Mouse (Mus musculus) heart, postnatal 0 days (tissue): Measurements from ENCODE around the gene Pgghg. TPM values are rescaled to one million over a fixed set of nuclear protein-coding genes. Genes with fewer than 3 reads are reported as not detected.
A peak's percentile ranks its signal among the peaks of the same experiment; 100 is the strongest.

Experiments
- ATAC-seq: fragments of 200-750 bp; cut with Nextera tagmentation; 2 replicates; pipeline ENCODE4 v1.8.0; 2017; ENCODE audit warnings: low read depth, moderate number of reproducible peaks, moderate library complexity; ENCODE audit not compliant: insufficient read depth
- DNase-seq: peaks from one replicate; pipeline ENCODE4 v3.0.0-alpha.2; 2016; ENCODE audit warnings: low spot score
- H3K27ac ChIP-seq: fragments of 300-500 bp; sonication (generic); 2 replicates; pipeline ENCODE4 v1.5.1; 2014; ENCODE audit warnings: low read depth, mild to moderate bottlenecking
- H3K27me3 ChIP-seq: fragments of 300-500 bp; sonication (generic); 2 replicates; pipeline ENCODE4 v1.6.1; 2014; ENCODE audit warnings: low read length, mixed read lengths; ENCODE audit not compliant: control insufficient read depth, insufficient read depth
- H3K36me3 ChIP-seq: fragments of 300-500 bp; sonication (generic); replicated peaks from 2 replicates; pipeline ENCODE4 v1.6.1; 2014; ENCODE audit warnings: low read length, mixed read lengths; ENCODE audit not compliant: control insufficient read depth, insufficient read depth
- H3K4me1 ChIP-seq: fragments of 300-500 bp; sonication (generic); 2 replicates; pipeline ENCODE4 v1.6.1; 2014; ENCODE audit warnings: antibody characterized with exemption; ENCODE audit not compliant: control insufficient read depth, insufficient read depth
- H3K4me2 ChIP-seq: fragments of 300-500 bp; sonication (generic); 2 replicates; pipeline ENCODE4 v1.6.1; 2014; ENCODE audit warnings: low read depth, mild to moderate bottlenecking, low read length, moderate library complexity
- H3K4me3 ChIP-seq: fragments of 300-500 bp; sonication (generic); 2 replicates; pipeline ENCODE4 v1.5.1; 2014; ENCODE audit warnings: low read depth, low read length
- H3K9ac ChIP-seq: fragments of 300-500 bp; sonication (generic); replicated peaks from 2 replicates; pipeline ENCODE4 v1.6.1; 2014; ENCODE audit warnings: low read depth, low read length, mixed read lengths
- H3K9me3 ChIP-seq: fragments of 300-500 bp; sonication (generic); replicated peaks from 2 replicates; pipeline ENCODE4 v1.6.1; 2016; ENCODE audit warnings: low read length; ENCODE audit not compliant: control insufficient read depth
- CTCF ChIP-seq: IDR thresholded peaks from 2 replicates; pipeline ENCODE4 v1.5.1; 2016; ENCODE audit warnings: antibody characterized with exemption, control low read depth, low read depth
- EP300 ChIP-seq: IDR thresholded peaks from 2 replicates; pipeline ENCODE4 v1.6.1; 2016; ENCODE audit warnings: antibody characterized with exemption, low read depth
- WGBS: fragments of 180-500 bp; shearing (Covaris S2); extraction: QIAGEN DNeasy Blood & Tissue Kit; methylation state at CpG from one replicate; pipeline ENCODE4 v1.1.7; 2014; 5-methylcytosine and 5-hydroxymethylcytosine counted together
- polyA plus RNA-seq: library from polyadenylated mRNA; unstranded; fragments of >200 nt; fragmentation: Nextera tagmentation; extraction: Ambion mirVana; gene quantifications from 2 replicates; pipeline ENCODE4 v1.2.1, GENCODE M21; 2015
- total RNA-seq: library from RNA; depleted of rRNA; stranded (reverse); fragments of >200 nt; gene quantifications from 2 replicates; pipeline ENCODE4 v1.2.3, GENCODE M21; 2014; ENCODE audit warnings: low replicate concordance

The Pgghg gene
- total and polyA plus RNA-seq, 2 experiments from 2014 or later: 5.9 to 16.3 TPM

DNA sequence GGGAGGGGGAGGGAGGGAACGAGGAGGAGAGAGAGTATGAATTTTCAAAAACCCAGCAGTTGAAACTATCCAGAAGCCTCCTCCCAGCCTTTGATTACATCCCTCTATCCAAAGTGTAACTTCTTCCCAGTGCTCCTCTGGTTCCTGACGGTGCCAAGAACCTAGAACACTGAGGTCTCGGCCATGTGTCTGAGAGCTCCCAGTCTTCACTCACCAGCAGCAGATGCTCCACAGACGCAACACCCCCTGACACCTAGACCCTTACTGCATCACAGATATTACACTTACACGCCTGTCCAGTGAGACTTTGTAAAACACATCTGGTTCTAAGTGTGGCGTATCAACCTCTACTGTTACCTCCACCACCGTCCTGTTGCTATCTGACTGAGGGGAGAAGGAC is 11.2 kb downstream of the Pgghg start:
- no peak overlapping the region for H3K9ac ChIP-seq
- H3K4me1 ChIP-seq: peaks cover 41% of the 10 kb centered on the region
- no peaks in the 10 kb centered on the region for H3K27me3 ChIP-seq
- H3K9me3 ChIP-seq: no peaks in the 10 kb centered on the region
- TF ChIP-seq EP300 (no peak), CTCF (no peak)
- peaks cover 17% of the 10 kb centered on the region; the same call in 1 of the 2 replicates for H3K36me3 ChIP-seq
- WGBS: 66% methylated on average over 7 of the region's 7 CpGs
- ATAC-seq (no peak), DNase-seq (no peak)
- no peak overlapping the region for H3K4me3 ChIP-seq
- no peak overlapping the region for H3K4me2 ChIP-seq
- H3K27ac ChIP-seq: no peak overlapping the region

DNA sequence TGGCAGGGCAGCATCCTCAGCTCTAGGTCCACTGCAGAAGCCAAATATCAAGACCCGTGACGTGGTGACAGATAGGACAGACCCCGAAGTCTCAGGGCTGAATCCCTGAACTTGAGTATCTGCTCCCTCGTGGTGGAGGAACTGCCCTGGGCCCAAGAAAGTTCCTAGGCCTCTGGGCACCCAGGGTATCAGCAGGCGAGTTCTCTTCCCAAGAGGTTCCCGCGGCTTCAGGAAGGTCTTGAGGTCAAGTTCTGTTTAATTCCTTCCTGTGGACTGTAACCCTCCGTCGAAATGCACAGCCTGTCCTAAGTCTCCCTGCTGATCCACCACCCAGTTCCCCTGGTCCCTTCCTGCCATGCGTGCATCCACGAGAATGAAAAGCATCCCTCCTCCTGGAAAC is 11.9 kb downstream of the Pgghg start:
- DNase-seq: no peak
- Histone ChIP-seq H3K9ac (no peak overlapping the region), H3K36me3 (peaks cover 17% of the 10 kb centered on the region; the same call in 1 of the 2 replicates), H3K4me3 (peak overlapping the region; percentile 59; the same call in 1 of the 2 replicates), H3K27me3 (no peaks in the 10 kb centered on the region), H3K4me2 (peak overlapping the region; percentile 74), H3K4me1 (peaks cover 35% of the 10 kb centered on the region), H3K9me3 (no peaks in the 10 kb centered on the region), H3K27ac (no peak overlapping the region)
- ATAC-seq: no peak
- TF ChIP-seq EP300: no peak
- TF ChIP-seq CTCF: no peak
- WGBS: 75% methylated on average over 11 of the region's 11 CpGs

DNA sequence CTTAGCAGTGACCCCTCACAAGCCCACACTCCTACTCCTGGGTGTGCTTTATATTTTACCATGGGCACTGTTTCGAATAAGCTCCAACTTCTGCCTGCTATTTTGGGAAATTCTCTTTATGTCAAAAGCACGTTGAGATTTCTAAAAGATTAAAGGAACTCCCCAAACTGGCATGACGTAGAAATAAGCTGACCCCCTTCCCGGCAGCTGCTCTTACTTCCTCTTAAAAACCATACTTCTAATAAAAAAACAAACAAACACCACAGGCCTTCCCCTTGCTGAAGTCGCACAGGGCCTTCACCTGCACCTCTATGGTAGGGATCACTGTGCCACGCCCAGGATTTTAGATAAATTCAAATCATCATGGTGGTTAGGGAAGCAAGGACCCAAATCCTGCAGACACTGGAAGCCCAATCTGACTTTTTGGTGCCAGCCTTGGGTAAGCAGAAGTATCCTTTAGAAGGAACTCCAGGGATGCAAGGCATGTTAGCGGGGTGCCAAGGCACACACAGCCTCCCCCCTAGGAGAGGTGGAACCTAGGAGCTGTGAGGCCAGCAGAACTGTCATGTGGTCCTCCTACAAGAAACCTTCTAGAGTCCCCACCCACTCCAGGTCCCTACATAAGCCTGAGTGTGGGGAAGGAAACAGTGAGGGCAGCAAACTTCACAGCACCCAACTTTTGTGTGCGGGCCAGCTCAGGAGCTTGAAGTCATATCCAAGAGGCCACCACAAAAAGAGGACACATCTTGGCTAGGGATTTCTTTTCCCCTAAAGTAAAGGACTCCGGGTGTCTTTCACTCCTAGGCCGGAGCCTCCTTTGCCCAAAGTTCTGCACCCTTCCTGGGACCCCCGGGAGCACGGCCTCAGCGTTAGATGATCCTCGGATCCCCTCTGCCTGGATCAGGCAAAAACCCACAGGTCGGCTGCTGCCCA is 12.9 kb downstream of the Pgghg start:
- TF ChIP-seq CTCF: no peak
- no peak for TF ChIP-seq EP300
- peaks cover 28% of the 10 kb centered on the region for H3K4me1 ChIP-seq
- WGBS: 51% methylated on average over 15 of the region's 15 CpGs
- H3K4me2 ChIP-seq: peak overlapping the region; percentile 74
- peaks cover 10% of the 10 kb centered on the region; the same call in 1 of the 2 replicates for H3K36me3 ChIP-seq
- peak overlapping the region; percentile 91 for H3K27ac ChIP-seq
- DNase-seq (no peak), ATAC-seq (no peak)
- no peaks in the 10 kb centered on the region for H3K27me3 ChIP-seq
- no peaks in the 10 kb centered on the region for H3K9me3 ChIP-seq
- peak overlapping the region; percentile 59 for H3K4me3 ChIP-seq
- peak overlapping the region; percentile 67 for H3K9ac ChIP-seq

DNA sequence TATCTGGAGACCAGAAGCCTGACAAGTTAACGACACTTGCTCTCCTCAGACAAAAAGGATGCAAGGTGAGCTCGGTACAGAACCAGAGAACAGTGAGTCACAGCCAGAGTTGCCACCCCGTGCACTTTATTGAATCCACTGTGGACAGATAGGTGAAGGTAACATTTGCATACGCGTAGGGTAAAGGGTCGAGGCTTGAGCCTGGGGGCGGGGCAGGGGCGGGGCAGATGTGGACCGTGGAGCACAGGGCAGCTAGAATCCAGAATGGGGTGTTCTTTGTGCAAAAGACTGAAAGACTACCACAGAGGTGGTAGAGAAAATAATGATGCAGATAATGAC is 13.5 kb downstream of the Pgghg start:
- ATAC-seq: no peak
- H3K27me3 ChIP-seq: no peaks in the 10 kb centered on the region
- no peak for TF ChIP-seq CTCF
- TF ChIP-seq EP300: no peak
- peaks cover 4% of the 10 kb centered on the region; the same call in 1 of the 2 replicates for H3K36me3 ChIP-seq
- H3K4me2 ChIP-seq: peak overlapping the region; percentile 74
- H3K4me1 ChIP-seq: peaks cover 28% of the 10 kb centered on the region
- 12% methylated on average over 9 of the region's 9 CpGs for WGBS
- H3K4me3 ChIP-seq: peak overlapping the region; percentile 59
- H3K9ac ChIP-seq: peak overlapping the region; percentile 67
- H3K9me3 ChIP-seq: no peaks in the 10 kb centered on the region
- no peak for DNase-seq
- peak overlapping the region; percentile 91; the same call in 1 of the 2 replicates for H3K27ac ChIP-seq

DNA sequence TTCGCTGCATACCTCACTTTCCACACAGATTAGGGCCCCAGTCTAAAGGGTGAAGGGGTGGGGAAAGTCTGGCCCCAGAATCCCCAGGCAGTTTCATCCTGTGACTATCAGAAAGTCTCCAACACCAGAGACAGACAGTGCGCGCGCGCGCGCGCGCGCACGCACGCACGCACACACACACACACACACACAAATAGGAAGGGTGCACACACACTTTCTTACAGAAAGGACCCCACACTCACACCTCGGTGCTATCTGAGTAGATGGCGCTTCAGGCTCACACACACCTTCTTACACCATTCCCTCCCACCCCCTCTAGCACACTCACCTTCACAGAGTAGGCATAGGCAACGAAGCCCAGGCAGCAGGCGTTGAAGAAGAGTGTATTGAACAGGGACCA is 14.2 kb downstream of the Pgghg start:
- no peaks in the 10 kb centered on the region for H3K27me3 ChIP-seq
- peaks cover 24% of the 10 kb centered on the region for H3K4me1 ChIP-seq
- no peaks in the 10 kb centered on the region for H3K9me3 ChIP-seq
- WGBS: 2% methylated on average over 17 of the region's 17 CpGs
- H3K36me3 ChIP-seq: no peaks in the 10 kb centered on the region
- peak overlapping the region; percentile 59 for H3K4me3 ChIP-seq
- H3K4me2 ChIP-seq: peak overlapping the region; percentile 74
- ATAC-seq (peak; percentile 31; the same call in 1 of the 2 replicates), DNase-seq (peak; percentile 14)
- peak overlapping the region; percentile 67 for H3K9ac ChIP-seq
- peak overlapping the region; percentile 91 for H3K27ac ChIP-seq
- no peak for TF ChIP-seq CTCF
- TF ChIP-seq EP300: no peak
